Mouse (Mus musculus): ENCODE data around the gene Stk25.

Gene Stk25

DNA sequence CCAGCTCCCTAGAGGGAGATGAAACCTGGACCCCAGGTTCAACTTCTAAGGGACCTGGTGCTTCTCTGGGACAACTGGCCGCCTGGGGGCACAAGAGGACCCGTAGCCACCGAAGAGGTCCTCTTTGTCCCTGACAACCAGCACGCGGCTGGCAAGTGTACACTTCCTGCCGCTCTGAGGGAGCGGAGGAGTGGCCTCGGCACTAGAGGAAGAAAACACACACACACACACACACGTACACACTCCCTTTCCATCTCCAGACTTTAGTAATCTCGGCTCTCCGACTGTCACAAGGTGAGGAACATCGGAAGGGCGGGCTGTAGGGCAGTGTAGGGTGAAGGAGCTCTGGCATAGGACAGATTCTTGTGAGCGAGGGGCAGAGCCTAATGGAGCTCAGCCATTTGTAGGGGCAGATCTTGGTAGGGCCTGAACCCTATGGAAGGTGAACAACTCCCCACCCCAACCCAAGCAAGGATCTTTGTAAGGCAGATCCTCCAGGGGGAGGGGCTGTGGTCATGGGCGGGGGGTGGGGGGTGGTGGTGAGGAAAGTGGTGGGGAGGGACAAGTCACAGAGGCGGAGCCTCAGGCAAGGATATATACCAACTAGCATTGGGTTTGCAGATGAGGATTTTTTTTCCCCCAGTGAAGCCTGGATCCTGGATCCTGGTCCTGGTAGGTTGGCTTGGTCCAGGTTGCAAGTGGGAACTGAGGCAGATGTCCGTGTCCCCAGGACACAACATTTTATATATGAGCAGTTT is 10.5 kb upstream of the Stk25 start:
- peak; percentile 82 for DNase-seq (ENCODE audit: low spot score)

DNA sequence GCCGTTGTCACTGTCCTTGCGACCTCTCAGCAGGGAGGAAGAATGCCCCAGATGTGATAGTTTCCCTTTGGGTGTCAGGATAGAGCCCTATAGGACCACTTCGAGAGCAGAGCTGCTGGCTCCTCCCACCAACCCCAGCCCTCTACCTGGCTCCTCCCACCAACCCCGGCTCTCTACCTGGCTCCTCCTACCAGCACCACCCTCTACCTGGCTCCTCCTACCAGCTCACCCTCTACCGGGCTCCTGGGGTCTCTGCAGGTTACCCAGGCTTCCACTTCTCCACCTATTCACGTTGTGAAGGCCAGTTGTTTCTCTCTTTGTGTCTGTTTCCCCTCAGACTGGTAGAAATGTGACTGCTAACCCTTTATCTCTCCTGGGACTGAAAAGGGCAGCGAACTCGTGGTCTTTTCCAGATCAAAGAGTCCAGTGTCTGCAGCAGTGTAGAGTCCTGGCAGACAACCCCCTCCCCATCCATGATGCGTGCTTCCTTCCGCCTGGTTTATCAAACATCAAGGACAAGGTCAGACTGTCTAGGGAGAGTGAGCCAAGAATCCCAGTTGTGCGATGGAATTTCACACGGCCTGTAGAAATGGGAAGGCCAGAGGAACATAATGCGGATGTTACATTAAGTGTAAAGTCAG is 9.4 kb upstream of the Stk25 start:
- peak; percentile 47 for DNase-seq (ENCODE audit: low spot score)

DNA sequence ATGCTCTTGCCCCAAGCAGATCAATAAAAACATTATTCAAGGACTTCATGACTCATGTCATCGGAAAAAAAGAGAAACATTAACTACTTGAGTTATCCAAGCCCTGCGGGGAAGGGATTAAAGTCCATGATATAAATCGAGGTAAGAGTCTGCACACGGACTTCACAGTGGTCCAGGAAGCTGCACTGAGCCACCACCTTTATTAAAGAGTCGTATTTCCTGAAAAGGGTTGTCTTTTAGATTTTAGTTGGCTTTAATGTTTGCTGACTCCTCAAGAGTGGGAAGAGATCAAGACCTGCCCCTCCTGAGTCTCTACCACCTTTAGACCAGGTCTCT is 1.5 kb downstream of the Stk25 start:
- no peak for DNase-seq (ENCODE audit: low spot score)

DNA sequence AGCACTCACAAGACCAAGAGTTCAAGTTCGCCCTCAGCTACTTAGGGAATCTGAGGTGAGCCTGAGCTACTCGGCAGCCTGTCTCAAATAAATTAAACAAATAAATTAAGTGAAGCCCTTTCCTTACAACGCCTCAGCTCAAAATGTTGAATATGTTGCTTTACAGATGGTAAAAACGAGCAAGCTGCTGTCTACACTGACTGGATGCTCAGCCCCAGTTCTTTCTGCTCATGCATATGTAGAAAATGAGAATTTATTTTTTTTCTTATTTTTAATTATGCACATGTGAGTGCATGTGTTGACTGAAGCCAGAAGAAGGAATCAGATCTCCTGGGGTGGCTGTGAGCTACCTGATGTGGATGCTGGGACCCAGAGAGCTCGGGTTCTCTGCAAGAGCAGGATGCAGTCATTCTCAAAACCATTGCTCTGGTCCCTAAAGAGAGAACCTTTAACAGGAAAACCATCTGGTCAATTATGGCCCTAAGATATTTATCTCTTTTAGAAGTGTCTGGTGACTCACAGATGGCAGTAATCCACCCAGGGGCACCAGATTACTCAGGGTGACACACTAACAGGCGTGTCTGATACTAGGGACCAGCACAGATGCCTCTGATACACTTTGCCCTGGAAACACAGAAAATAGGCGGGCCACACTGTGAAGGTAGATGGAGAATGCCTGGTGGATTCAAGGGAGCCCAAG is 2.0 kb downstream of the Stk25 start:
- no peak for DNase-seq (ENCODE audit: low spot score)

DNA sequence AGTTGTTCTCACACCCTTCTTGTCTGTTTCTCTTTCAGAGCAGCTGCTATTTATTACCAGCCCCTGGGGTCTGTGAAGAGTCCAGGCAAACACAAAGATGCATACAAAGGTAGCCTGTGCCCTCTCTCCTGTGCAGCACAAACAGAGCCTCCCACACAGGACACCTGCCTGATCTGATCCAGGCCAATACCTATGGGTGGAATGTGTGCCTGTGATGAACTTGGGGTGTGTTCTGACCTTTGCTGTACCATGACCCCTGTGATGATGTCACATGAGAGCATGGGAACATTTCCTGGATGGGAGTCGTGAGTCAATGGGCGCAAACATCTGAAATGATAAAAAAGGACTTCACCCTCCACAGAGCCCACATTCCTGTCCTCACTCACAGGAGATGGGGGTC is 3.7 kb downstream of the Stk25 start:
- no peak for DNase-seq (ENCODE audit: low spot score)

DNA sequence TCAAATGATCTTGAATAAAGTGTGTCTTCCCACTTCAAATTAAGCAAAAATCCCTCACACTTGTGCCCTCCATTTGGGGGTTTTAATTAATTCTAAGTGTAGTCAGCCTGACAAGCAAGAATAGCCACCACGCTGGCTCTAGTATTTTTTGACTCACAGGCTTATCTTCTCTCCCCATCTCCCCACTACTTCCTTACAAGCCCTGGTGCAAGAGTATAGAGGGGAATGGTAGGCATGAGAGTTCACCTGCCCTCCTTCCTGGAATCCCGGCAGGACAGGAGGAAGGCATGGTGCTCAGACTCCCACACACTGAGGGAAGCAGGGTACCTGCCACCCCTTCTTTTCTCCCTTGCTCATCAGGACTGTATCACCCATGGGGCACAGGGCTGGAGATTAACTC is 4.2 kb downstream of the Stk25 start:
- DNase-seq (ENCODE audit: low spot score), result no peak

DNA sequence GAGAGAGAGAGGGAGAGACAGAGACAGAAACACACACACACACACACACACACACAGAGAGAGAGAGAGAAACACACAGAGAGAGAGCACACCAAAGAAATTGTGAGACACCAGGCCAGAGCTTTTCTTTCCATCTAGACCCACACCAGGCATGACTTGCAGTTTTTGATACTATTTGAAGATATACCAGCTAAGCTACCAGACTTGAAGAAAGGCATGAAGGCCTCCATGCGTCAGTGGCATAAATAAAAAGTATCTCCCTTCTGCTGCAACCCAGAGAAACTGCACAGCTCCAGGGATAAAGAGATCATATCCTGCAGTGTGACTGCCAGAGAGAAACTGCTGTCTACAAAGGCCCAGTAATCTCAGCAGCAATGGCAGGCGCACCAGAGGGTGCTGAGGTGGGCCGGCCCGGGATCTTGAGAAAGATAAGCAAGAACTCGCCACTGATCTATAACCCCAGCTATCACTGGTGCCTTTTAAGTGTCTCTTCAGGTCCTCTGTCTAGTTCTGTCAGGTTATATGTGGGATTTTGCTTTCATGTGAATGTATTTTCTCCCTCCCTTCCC is 8.8 kb downstream of the Stk25 start:
- DNase-seq (ENCODE audit: low spot score), result no peak

DNA sequence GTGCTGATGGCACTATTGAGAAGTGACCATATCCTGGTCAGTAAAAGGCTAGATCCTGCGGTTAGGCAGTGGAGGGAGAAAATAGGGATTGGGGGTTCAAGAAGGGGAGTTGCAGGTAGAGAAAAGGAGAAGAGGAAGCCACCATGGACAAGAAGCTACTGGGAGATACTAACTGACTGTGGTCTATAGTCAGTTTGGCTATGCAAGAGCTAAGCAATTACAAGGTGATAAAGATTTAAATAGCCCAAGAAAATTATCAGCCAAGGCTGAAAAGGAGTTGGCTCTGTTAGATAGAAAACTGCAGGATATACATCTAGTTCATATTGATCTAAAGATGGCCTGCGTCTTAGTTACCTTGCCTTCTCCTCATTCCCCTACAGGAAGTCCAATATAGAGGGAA is 15.8 kb downstream of the Stk25 start:
- DNase-seq (ENCODE audit: low spot score), result no peak

DNA sequence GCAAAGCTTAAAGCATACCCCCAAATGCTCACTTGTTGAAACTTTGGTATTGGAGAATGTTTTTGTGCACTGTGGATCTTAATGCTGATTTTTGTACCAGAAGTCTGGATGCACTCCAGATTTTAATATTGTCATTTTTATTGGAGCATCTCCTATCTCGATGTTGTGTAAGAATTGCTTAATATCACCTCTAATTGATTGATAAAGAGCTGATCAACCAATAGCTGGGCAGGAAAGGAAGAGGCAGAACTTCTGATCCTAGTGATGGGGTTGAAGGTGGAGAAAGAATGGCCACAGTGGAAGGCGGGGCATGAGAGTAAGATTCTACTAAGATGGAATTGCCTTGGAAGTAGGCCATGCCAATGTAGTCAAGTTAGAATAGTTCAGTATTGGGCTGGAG is 16.5 kb downstream of the Stk25 start:
- DNase-seq (ENCODE audit: low spot score), result no peak

DNA sequence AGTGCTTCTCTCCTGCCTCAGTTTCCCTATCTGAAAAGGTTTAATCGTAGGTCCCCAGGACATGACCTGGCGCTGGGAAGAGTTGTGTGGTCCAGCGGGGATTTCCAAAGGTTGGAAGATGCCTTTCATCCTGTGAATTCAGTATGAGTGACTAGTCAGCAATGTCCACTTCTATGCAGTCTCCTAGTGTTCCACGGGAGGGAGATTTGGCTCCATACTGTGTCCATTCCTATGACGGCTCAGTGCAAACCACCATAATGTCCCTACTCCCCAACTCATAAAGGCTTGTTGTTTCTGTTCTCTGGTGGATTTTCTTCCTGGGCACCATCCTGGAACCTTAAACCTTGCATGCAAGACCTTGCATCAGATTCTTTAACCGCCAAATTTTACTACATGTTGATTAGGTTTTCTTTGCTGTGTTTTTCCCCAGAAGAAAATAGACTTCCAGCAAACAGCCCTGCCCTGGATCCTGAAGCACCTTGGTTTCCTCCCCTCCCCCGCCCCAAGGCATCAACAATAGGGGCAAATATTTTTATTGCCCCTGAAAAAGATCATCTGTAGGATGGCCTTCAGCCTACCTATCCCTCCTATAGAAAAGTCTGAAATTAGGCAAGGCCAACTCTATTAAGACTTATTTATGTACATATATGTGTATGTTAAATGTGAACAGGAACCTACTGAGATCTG is 22.1 kb downstream of the Stk25 start:
- DNase-seq (ENCODE audit: low spot score), result no peak

DNA sequence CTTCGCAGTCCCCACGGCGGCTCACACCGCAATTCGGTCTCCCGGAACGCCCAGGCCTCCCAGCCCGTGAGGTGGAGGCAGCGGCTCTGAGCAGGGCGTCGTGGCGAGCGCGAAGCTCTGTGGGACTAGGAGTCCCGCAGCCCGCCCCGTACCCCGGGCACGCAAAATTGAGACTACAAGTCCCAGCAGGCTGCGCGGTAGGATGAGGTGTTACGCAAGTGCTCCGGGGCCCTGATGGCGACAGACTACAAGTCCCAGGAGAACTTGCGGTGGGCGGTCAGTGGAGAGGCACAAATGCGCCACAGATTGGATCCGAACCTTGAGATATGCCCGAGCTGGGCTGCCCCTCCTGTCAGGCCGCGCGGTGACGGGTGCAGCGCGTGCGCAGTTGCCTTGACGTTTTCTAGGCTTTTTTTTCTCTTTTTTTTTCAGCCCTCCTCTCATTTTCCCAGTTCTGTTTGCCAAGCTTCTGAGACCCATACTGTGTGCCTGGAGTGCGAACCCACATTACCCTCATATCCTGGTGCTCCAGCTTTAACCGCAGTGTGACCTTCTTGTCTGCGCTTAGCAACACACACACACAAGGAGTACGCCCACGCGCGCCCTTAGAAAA is 22.8 kb downstream of the Stk25 start:
- peak; percentile 96 for DNase-seq (ENCODE audit: low spot score)

DNA sequence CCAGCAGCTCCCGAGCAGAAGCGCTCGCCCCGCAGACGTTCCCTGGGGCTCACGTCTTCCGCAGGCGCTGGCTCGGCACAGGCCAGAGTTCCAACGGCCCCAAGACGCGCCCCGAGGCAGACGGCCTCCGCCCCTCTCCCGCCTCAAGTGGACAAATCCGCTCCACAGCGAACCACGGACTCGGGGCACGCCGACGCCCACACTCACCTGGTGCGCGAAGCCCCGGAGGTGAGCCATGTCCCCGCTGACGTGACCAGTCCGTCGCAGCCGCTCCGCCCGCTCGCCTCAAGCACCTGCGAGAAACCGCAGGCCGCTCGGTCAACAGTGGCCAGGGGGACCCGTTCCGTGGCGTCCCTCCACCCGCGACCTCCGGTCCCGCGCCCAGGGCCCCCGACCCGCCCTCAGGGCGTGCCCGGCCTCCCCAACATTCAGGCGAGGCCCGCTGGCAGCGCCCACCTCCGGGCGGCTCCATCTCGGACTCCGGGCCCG is 23.3 kb downstream of the Stk25 start:
- DNase-seq (ENCODE audit: low spot score), result no peak

DNA sequence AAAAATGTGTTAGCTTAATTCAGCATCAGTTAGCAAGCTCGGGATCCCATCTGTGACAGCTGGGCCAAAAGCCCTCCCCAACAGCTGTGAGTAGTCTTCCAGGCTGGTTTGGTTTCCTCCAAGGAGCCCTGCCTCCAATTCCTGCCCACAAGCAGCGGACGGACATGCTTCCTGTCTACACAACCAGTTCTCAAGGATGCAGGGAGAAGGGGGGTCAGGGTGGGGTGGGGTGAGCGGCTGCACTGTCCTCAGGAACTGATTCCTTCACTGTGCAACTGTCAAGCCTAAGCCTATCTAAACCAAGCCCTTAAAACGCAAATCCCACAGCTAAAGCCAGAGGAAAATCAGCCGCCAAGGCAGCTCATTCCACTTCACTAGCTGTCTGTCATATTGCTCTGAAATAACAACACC is 24.0 kb downstream of the Stk25 start:
- peak; percentile 24 for DNase-seq (ENCODE audit: low spot score)

DNA sequence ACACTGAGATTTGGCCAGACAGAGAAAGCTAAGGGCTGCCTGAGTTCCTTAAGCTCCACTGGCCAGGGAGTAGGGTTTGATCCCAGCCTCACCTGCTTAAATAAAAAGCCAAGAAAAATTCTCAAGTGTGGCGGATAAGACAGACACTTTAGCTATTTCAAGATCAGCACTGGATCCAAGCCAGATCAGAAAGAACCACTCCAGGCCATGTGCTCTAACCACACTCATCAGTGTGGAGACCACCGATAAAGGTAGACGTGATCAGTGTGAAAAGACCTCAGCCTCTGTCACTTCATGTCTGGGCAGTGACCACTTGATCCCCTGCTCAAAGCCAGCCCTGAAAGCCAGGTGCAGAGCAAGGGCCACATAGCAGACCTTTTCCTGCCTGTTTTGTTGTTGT is 25.7 kb downstream of the Stk25 start:
- no peak for DNase-seq (ENCODE audit: low spot score)

DNA sequence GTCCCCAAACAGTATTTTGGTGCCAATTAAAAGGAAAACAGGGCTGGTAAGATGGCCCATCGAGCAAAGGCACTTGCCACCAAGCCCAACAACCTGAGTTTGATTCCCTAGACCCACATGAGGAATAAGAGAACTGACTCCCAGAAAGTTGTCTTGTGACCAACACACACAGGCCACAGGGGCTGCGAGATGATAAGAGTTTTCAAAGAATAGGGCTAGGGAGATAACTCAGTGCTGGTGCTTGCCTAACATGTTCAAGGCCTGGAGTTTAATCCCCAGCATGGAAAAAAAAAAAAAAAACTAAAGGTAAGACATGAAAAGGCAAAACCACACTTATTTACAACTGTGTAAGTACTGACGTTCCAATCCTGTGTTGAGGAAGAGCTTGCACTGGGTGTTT is 27.7 kb downstream of the Stk25 start:
- no peak for DNase-seq (ENCODE audit: low spot score)

DNA sequence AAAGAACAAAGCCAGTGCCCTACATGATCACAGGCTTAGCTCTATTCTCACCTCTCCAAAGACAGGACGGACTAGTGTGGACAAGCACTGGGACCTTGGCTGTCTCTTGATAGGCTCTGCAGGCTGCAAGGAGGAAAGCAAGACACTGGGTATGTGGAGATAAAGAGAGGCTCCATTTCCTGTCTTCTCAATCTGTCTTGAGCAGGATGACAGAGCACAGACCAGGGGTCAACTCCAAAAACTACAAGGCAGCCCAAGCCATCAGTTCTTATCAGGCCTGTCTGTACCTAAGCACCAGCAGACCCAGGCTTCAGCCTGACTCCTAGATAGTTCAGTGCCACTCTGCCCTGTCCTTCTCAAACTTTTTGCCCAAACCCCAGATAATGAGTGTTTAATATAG is 34.0 kb downstream of the Stk25 start:
- no peak for DNase-seq (ENCODE audit: low spot score)

DNA sequence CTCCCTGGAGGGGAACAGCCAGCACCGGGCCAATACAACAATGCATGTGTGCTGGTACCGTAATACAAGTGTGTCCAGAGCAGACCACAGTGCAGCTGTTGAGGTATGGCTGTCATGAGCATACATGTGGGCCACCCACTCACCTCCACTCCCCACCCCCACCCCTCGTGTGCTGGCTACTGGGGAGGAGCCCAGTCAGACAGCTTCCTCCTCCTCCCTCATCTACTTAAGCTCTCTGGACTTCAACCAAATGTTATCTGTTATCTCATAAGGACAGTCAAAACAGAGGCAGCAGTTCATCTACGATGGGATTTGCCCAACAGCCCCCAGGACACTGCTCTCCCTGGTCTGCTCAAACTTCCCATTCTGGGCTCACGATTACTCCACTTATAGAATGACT is 39.5 kb downstream of the Stk25 start:
- no peak for DNase-seq (ENCODE audit: low spot score)

DNA sequence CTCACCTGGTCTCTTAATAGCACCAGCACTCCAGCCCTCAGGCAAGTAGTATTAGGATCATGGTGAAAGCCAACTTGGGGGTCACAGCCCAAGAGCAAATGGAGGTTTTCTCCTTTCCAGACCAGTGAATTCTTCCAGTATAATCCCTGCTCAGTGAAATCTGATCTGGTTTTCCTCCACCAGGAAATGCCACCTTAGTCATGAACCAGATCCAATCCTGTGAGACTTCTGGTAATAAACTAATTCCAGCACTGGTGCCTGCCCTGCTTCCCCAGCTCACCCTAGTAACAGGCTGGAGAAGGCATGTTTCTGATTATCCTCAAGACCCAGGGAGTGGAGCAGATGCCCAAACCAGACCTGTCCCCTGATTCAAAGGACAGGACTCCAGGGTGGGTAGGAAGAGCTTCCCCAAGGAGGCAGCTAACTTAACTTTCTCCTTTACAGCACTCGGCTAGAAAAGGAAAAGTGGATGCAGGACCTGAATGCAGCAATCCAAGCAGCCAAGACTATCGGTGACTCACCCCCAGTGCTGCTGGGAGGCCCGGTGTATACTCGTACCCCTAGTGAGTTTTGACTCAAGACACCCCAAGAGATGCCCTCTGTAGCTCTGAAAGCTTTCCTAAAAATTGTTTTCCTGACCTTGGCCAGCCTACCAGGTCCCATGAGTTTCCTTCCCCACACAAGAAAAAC is 40.3 kb downstream of the Stk25 start:
- DNase-seq (ENCODE audit: low spot score), result no peak

DNA sequence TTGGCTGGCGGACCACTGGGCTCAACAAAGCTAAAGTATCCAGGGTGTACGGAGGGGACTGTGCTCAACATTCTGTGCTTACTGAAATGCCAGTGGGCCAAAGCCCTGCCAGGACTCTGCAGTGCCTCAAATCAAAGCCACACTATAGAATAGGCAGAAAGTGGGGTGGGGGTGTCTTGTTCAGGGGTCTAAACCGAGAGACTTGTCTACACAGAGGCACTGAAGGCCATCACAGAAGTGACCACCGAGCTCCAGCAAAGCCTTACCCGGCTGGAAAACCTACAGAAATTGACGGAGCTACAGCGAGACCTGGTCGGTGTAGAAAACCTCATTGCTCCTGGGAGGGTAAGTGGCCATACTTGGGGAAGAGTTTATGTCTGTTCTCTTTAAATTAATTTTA is 48.7 kb downstream of the Stk25 start:
- no peak for DNase-seq (ENCODE audit: low spot score)

DNA sequence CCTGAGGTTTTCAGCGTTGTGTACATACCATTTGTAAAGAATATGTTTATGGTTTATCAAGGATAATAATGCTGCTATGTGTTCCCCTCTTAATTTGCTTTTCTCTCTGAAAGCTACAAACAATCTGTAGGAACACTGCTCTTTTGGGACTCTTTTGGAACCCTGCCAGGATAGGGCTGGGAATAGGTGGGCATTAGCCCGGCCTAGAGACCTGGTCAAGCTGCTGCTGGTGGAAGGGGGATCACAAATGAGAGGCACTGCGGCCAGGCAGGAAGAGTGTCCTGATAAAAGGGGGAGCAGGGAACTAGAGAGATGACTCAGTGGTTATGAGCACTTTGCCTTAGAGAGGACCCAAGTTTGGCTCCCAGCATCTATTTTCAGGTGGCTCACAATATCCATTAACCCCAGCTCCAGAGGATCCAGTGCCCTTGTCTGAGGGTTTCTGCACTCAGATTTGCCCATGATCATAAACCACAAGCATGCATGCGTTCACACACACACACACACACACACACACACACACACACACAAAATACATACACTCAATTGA is 49.7 kb downstream of the Stk25 start:
- no peak for DNase-seq (ENCODE audit: low spot score)
